Mouse (Mus musculus): Measurements from ENCODE around the gene Olfr568. TPM values are rescaled to one million over a fixed set of nuclear protein-coding genes. Genes with fewer than 3 reads are reported as not detected.

Gene Olfr568
- polyA plus RNA-seq, 1 experiment from 2014 or later = not detected

- WGBS = 67% methylated on average over 1 of the region's 1 CpGs
Observed at GRCm38 (mm10) chr7:102924109-102924508, 47.2 kb downstream of the Olfr568 start, which contains the start of gene Olfr572. Gene Olfr572 (plus strand): TSS chr7:102924409.

GRCm38 (mm10) chr7:102927105-102927504 lies 50.2 kb downstream of the Olfr568 start:
- Histone ChIP-seq H3K9me3 (ENCODE audit: control insufficient read depth, low read length) (no peaks in the 10 kb centered on the region), H3K4me3 (ENCODE audit: low read depth, low read length) (no peak overlapping the region), H3K9ac (ENCODE audit: low read length) (no peak overlapping the region), H3K27me3 (ENCODE audit: control insufficient read depth, insufficient read depth, low read length) (no peaks in the 10 kb centered on the region), H3K27ac (replicated peaks; ENCODE audit: low read depth, low read length) (no peak overlapping the region), H3K36me3 (ENCODE audit: control insufficient read depth, insufficient read depth, low read length) (no peaks in the 10 kb centered on the region), H3K4me2 (ENCODE audit: low read depth, severe bottlenecking) (no peak overlapping the region), H3K4me1 (ENCODE audit: control insufficient read depth, insufficient read depth, low read length) (no peaks in the 10 kb centered on the region)
- 79% methylated on average over 3 of the region's 3 CpGs for WGBS
- ATAC-seq (ENCODE audit: insufficient number of reproducible peaks, low FRiP score, low TSS enrichment, low read depth) = no peak
- DNase-seq (ENCODE audit: low spot score) = no peak

More at GRCm38 (mm10) chr7:102924109-102924508, 47.2 kb downstream of the Olfr568 start, which contains the start of gene Olfr572:
- no peak within 1 kb of the TSS for H3K4me2 ChIP-seq (ENCODE audit: low read depth, severe bottlenecking)
- no peaks in the 10 kb centered on the region for H3K36me3 ChIP-seq (ENCODE audit: control insufficient read depth, insufficient read depth, low read length)
- no peak within 1 kb of the TSS for H3K27ac ChIP-seq (replicated peaks; ENCODE audit: low read depth, low read length)
- H3K9me3 ChIP-seq (ENCODE audit: control insufficient read depth, low read length) = no peaks in the 10 kb centered on the region
- no peak for ATAC-seq (ENCODE audit: insufficient number of reproducible peaks, low FRiP score, low TSS enrichment, low read depth)
- H3K4me3 ChIP-seq (ENCODE audit: low read depth, low read length) = no peak within 1 kb of the TSS
- DNase-seq (ENCODE audit: low spot score) = no peak
- no peaks in the 10 kb centered on the region for H3K27me3 ChIP-seq (ENCODE audit: control insufficient read depth, insufficient read depth, low read length)
- H3K4me1 ChIP-seq (ENCODE audit: control insufficient read depth, insufficient read depth, low read length) = no peaks in the 10 kb centered on the region
- H3K9ac ChIP-seq (ENCODE audit: low read length) = no peak within 1 kb of the TSS

Other genes with a start within 250 kb of the Olfr568 start
- not detected in 2 replicates for gene Olfr554, start 238.7 kb upstream of the Olfr568 start, polyA plus RNA-seq (2014; fragmentation: Nextera tagmentation; extraction: Ambion mirVana)
- gene Olfr555, start 218.3 kb upstream of the Olfr568 start, polyA plus RNA-seq (2014; fragmentation: Nextera tagmentation; extraction: Ambion mirVana) = not detected in 2 replicates
- gene Olfr556, start 212.2 kb upstream of the Olfr568 start, polyA plus RNA-seq (2014; fragmentation: Nextera tagmentation; extraction: Ambion mirVana) = not detected in 2 replicates
- gene Trim68, start 189.8 kb upstream of the Olfr568 start, polyA plus RNA-seq (2014; fragmentation: Nextera tagmentation; extraction: Ambion mirVana) = 12.9 and 13.6 TPM in 2 replicates
- not detected in 2 replicates for gene Olfr557, start 181.2 kb upstream of the Olfr568 start, polyA plus RNA-seq (2014; fragmentation: Nextera tagmentation; extraction: Ambion mirVana)
- not detected in 2 replicates for gene Olfr558, start 174.9 kb upstream of the Olfr568 start, polyA plus RNA-seq (2014; fragmentation: Nextera tagmentation; extraction: Ambion mirVana)
- not detected in 2 replicates for gene Olfr33, start 158.1 kb upstream of the Olfr568 start, polyA plus RNA-seq (2014; fragmentation: Nextera tagmentation; extraction: Ambion mirVana)
- not detected in 2 replicates for gene Olfr559, start 149.6 kb upstream of the Olfr568 start, polyA plus RNA-seq (2014; fragmentation: Nextera tagmentation; extraction: Ambion mirVana)
- not detected in 2 replicates for gene Olfr560, start 117.8 kb upstream of the Olfr568 start, polyA plus RNA-seq (2014; fragmentation: Nextera tagmentation; extraction: Ambion mirVana)
- gene Olfr78, start 117.7 kb upstream of the Olfr568 start, polyA plus RNA-seq (2014; fragmentation: Nextera tagmentation; extraction: Ambion mirVana) = not detected in 2 replicates
- gene Olfr561, start 105.9 kb upstream of the Olfr568 start, polyA plus RNA-seq (2014; fragmentation: Nextera tagmentation; extraction: Ambion mirVana) = not detected in 2 replicates
- gene Olfr564, start 73.6 kb upstream of the Olfr568 start, polyA plus RNA-seq (2014; fragmentation: Nextera tagmentation; extraction: Ambion mirVana) = not detected in 2 replicates
- not detected in 2 replicates for gene Olfr566, start 18.4 kb upstream of the Olfr568 start, polyA plus RNA-seq (2014; fragmentation: Nextera tagmentation; extraction: Ambion mirVana)
- gene Olfr569, start 13.8 kb downstream of the Olfr568 start, polyA plus RNA-seq (2014; fragmentation: Nextera tagmentation; extraction: Ambion mirVana) = not detected in 2 replicates
- gene Olfr570, start 17.5 kb downstream of the Olfr568 start, polyA plus RNA-seq (2014; fragmentation: Nextera tagmentation; extraction: Ambion mirVana) = not detected in 2 replicates
- gene Olfr571, start 40.4 kb downstream of the Olfr568 start, polyA plus RNA-seq (2014; fragmentation: Nextera tagmentation; extraction: Ambion mirVana) = not detected in 2 replicates
- not detected in 2 replicates for gene Olfr572, start 47.3 kb downstream of the Olfr568 start, polyA plus RNA-seq (2014; fragmentation: Nextera tagmentation; extraction: Ambion mirVana)
- gene Olfr573-ps1, start 65.5 kb downstream of the Olfr568 start, polyA plus RNA-seq (2014; fragmentation: Nextera tagmentation; extraction: Ambion mirVana) = not detected in 2 replicates
- gene Olfr574, start 71.3 kb downstream of the Olfr568 start, polyA plus RNA-seq (2014; fragmentation: Nextera tagmentation; extraction: Ambion mirVana) = not detected in 2 replicates
- gene Olfr575, start 81.7 kb downstream of the Olfr568 start, polyA plus RNA-seq (2014; fragmentation: Nextera tagmentation; extraction: Ambion mirVana) = not detected in 2 replicates
- not detected in 2 replicates for gene Olfr576, start 85.5 kb downstream of the Olfr568 start, polyA plus RNA-seq (2014; fragmentation: Nextera tagmentation; extraction: Ambion mirVana)
- gene Olfr577, start 98.8 kb downstream of the Olfr568 start, polyA plus RNA-seq (2014; fragmentation: Nextera tagmentation; extraction: Ambion mirVana) = not detected in 2 replicates
- not detected in 2 replicates for gene Olfr578, start 112.2 kb downstream of the Olfr568 start, polyA plus RNA-seq (2014; fragmentation: Nextera tagmentation; extraction: Ambion mirVana)
- not detected in 2 replicates for gene Olfr582, start 160.9 kb downstream of the Olfr568 start, polyA plus RNA-seq (2014; fragmentation: Nextera tagmentation; extraction: Ambion mirVana)
- gene Olfr583, start 174.2 kb downstream of the Olfr568 start, polyA plus RNA-seq (2014; fragmentation: Nextera tagmentation; extraction: Ambion mirVana) = not detected in 2 replicates
- gene Olfr584, start 204.8 kb downstream of the Olfr568 start, polyA plus RNA-seq (2014; fragmentation: Nextera tagmentation; extraction: Ambion mirVana) = not detected in 2 replicates
- not detected in 2 replicates for gene Olfr585, start 220.6 kb downstream of the Olfr568 start, polyA plus RNA-seq (2014; fragmentation: Nextera tagmentation; extraction: Ambion mirVana)
- gene Olfr586, start 248.5 kb downstream of the Olfr568 start, polyA plus RNA-seq (2014; fragmentation: Nextera tagmentation; extraction: Ambion mirVana) = not detected in 2 replicates

All from limb, embryonic 11.5 days (tissue).